Mouse (Mus musculus) CD4-positive, CD25-positive, alpha-beta regulatory T cell, adult 2 months (primary cell): Measurements from ENCODE around the gene Krt20.

Experiments
- DNase-seq: peaks from one replicate; pipeline ENCODE4 v3.0.0-alpha.2; 2012; ENCODE audit warnings: low read depth, low spot score

Krt20 gene

DNA sequence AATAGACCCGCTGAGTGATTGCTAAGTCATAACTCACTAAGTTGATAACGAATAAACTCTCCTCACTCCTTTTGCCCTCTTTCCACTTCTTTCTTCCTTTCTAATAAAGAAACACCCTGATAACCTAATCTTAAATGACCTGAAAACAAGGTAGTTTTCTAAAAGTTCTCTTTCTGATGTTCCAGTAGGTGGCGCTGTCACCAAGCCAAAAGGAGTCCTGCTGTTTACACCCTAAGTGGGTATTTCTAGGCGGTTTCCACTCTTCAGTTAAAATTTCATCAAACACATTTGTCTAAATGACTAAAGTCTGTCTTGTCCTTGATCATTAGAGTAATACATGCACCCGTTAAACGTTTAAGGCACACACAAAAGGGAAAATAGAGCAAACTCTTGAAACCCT is 24.7 kb downstream of the Krt20 start:
- DNase-seq, result peak; percentile 51

DNA sequence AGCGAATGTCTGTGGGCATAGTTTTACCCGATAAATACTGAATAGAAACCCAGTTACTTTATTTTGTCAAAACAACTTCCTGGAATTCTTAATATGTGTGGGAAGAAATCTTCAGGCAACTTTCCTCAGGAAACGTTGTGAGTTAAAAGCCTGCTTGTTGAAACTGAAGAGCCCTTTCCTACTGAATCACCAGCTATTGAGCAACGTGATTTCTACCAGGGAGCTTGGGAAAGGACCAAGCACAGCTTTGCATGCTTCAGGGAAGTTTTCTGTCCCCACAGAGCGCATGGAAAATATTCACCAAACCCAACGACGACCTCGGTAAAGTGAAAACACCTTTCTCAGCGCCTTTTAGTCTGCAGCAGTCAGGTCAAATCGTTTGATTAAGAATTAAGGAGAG is 31.8 kb downstream of the Krt20 start:
- DNase-seq, result no peak

DNA sequence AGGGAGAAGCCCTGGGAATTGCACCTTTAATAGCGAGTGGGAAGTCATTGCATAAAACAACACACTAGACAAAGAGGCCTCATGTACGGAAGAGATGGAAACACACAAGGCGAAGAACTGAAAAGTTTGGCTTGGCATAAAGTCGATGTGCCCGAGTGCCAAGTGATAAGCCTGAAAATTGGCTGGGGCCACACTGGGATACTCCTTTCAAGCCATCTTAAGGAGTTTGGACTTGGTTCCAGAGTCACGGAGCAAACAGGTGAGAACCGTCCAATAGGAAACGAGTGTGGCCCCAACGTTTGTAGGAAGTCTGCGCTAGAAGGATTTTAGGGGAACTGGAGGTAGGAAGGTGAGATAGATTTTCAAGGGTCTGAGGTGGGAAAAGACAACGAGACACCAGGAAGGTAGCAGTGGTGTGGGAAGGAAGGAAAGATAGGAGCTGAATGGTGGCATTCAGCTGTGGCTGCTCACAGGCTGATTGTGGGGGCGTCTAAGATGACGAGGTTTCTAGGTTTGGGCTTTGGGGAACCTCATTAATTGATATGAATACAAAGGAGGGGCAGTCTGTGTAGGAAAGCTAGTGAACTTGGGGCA is 37.9 kb downstream of the Krt20 start:
- no peak for DNase-seq

DNA sequence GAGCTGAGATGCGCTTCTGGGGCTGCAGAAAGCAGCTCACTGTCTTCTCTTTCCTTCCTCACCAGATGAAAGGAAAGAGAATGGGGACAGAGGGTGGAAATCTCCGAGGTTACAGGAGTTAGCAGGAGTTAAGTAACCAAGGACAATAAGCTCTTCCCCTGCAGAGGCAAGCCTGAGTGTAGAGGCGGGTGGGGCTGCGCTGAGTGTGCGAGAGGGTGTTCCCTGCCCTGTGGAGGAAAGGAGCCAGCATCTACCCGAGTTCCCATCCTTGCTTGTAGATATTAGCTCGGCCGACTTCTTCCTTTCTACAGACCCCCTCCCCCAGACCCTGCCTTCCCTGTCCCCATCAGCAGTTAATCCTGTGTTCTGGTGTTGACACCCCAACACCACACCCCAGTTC is 39.1 kb downstream of the Krt20 start:
- DNase-seq, result no peak

GRCm38 (mm10) chr11:99398084-99398483 is 39.9 kb downstream of the Krt20 start:
- DNase-seq, result no peak

- no peak for DNase-seq
These were observed 41.3 kb downstream of the Krt20 start for GRCm38 (mm10) chr11:99396661-99397060.

DNA sequence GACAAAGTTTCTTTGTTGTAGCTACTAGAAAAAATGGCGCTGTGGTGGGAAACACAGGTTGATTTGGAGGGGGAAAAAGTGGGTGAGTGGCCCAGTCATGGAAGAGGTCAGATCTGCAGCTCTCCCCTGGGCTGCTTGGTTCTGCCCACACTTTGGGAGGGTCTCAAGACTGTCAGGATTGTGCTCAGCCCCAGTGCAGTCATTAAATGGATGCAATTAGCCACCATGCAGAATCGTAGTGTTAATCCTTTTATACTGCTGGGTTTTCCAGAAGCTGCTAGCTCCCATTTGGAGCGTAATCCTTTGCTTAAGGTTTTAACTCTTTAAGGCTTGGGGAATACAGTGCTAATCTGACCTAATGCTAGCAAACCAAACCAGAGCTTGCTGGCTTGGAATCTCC is 41.9 kb downstream of the Krt20 start:
- DNase-seq, result no peak

GRCm38 (mm10) chr11:99392492-99392891 is 45.5 kb downstream of the Krt20 start:
- DNase-seq, result no peak

DNA sequence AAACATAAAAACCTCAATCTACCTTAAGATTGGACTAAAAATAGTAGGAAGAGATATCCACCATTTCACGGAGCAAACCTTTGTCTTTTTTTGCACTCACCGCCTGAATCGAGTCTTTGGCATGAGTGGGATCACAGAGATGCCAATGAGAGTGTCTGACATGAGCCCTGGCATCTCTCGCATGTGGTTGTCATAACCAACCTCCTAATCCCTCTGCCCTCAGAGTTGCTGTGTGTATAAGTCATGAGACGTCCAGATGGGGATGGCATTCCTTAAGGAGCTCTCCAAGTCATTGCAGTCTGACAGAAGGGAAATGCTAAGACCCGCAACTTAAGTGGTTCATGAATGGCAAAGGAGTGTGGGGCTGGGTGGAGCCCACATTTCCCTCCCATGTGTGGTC is 46.6 kb downstream of the Krt20 start:
- DNase-seq, result no peak

GRCm38 (mm10) chr11:99390866-99391265 is 47.1 kb downstream of the Krt20 start:
- DNase-seq, result no peak

- DNase-seq, result no peak
These were observed 48.7 kb downstream of the Krt20 start, which contains the start of gene Krt10 for GRCm38 (mm10) chr11:99389264-99389663. TSS of gene Krt10 (minus strand) at chr11:99389364.

DNA sequence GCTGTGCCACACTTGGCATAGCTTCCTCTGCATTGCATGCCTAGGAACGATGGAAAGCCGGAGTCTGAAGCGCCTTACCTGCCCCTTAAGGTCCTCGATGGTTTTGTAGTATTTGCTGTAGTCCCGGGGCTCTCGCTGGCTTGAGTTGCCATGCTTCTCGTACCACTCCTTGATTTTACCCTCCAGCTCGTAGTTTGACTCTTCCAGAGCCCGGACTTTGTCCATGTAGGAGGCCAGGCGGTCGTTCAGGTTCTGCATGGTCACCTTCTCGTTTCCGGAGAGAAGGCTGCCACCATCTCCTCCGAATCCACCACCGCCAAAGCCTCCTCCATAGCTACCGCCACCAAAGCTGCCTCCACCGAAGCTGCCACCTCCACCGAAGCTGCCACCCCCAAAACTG is 49.3 kb downstream of the Krt20 start:
- no peak for DNase-seq

- DNase-seq, result peak; percentile 82
These were observed 51.9 kb downstream of the Krt20 start for GRCm38 (mm10) chr11:99385813-99386721.

- peak; percentile 86 for DNase-seq
These were observed 58.4 kb downstream of the Krt20 start for GRCm38 (mm10) chr11:99379568-99379967.
